Mouse (Mus musculus): ENCODE measurements around the gene Ifna7.
"Not testable (repeated sequence)": the region's sequence is repeated elsewhere in the genome, so short reads cannot be mapped to it uniquely, and the experiment has no call there.

DNA sequence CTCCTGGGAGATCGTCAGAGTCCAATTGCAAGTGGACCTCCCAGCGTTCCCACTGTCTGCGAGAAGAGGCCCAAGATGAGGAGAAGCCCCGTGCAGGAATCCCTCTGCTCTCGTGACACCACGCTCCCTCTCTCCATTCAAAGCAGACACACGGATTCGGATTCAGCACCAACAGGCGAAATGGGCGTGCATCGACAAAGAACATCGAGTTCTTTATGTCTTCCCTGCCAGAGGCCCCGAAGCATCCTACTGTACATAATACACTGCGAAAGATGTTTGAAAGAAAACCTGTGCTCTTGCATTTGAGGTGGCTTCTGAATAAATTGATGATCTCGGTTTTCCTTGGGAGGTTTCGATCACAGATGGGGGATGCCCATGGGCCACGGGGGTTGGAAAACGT lies 35.7 kb upstream of the Ifna7 start:
- TF ChIP-seq CTCF (IDR thresholded peaks at IDR 0.05; ENCODE audit: borderline replicate concordance, insufficient read depth, low read length); POLR2A (IDR thresholded peaks at IDR 0.05; ENCODE audit: low read depth, low read length): not testable (repeated sequence)
